Mouse (Mus musculus) forebrain, embryonic 11.5 days (tissue): ENCODE measurements at regions not wholly inside any gene's neighbourhood (a gene's known extent, or its start where the extent isn't known, plus 50 kb on each side); places are given as distances from the start of the nearest gene placed in this dataset.

ENCODE experiments used
- ATAC-seq: fragments of 200-750 bp; cut with Nextera tagmentation; replicated peaks from 2 replicates; pipeline ENCODE4 v1.8.0; 2017; ENCODE audit warnings: moderate TSS enrichment; ENCODE audit not compliant: low FRiP score
- DNase-seq: peaks from one replicate; pipeline ENCODE4 v3.0.0-alpha.2; 2017; ENCODE audit warnings: low spot score
- H3K27ac ChIP-seq: fragments of 300-500 bp; sonication (generic); 2 replicates; pipeline ENCODE4 v1.5.1; 2014; ENCODE audit warnings: low read depth, low read length
- H3K27me3 ChIP-seq: fragments of 300-500 bp; sonication (generic); 2 replicates; pipeline ENCODE4 v1.6.1; 2014; ENCODE audit warnings: mild to moderate bottlenecking, low read length, mixed read lengths; ENCODE audit not compliant: control insufficient read depth, insufficient read depth
- H3K36me3 ChIP-seq: fragments of 300-500 bp; sonication (generic); 2 replicates; pipeline ENCODE4 v1.6.1; 2014; ENCODE audit warnings: mild to moderate bottlenecking, low read length, moderate library complexity, mixed read lengths; ENCODE audit not compliant: control insufficient read depth, insufficient read depth
- H3K4me1 ChIP-seq: fragments of 300-500 bp; sonication (generic); replicated peaks from 2 replicates; pipeline ENCODE4 v1.6.1; 2014; ENCODE audit warnings: low read length, mixed read lengths; ENCODE audit not compliant: control insufficient read depth, insufficient read depth
- H3K4me2 ChIP-seq: fragments of 300-500 bp; sonication (generic); 2 replicates; pipeline ENCODE4 v1.6.1; 2014; ENCODE audit warnings: low read depth, mild to moderate bottlenecking, low read length, moderate library complexity, mixed read lengths; ENCODE audit not compliant: severe bottlenecking
- H3K4me3 ChIP-seq: fragments of 300-500 bp; sonication (generic); 2 replicates; pipeline ENCODE4 v1.5.1; 2014; ENCODE audit warnings: low read depth, low read length
- H3K9ac ChIP-seq: fragments of 300-500 bp; sonication (generic); 2 replicates; pipeline ENCODE4 v1.6.1; 2014; ENCODE audit warnings: low read length
- H3K9me3 ChIP-seq: fragments of 300-500 bp; sonication (generic); 2 replicates; pipeline ENCODE4 v1.6.1; 2016; ENCODE audit warnings: low read length, mixed read lengths; ENCODE audit not compliant: control insufficient read depth
- WGBS: fragments of 180-500 bp; shearing (Covaris S2); extraction: QIAGEN DNeasy Blood & Tissue Kit; methylation state at CpG from one replicate; pipeline ENCODE4 v1.1.7; 2014; 5-methylcytosine and 5-hydroxymethylcytosine counted together

DNA sequence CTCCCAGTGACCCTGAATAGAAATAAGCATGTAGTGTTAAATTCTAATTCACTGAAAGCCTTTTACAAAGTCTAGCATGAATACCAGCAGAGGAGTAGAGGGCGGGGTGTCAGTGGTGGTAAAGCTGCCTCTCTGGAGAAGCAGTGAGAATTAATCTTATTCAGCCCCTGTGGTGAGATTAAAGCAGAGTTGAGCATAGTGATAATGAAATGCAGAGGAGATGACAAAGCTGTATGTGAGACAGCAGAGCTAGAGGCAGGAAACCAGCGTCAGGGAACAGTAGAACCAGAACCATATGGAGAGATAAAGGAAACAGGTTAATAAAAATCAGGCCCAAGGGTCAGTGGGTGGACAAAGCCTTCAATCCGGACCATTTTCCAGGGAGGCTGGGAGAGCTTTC, 1827.2 kb downstream of the Poteg start:
- H3K4me2 ChIP-seq, result no peak overlapping the region
- DNase-seq, result no peak
- no peaks in the 10 kb centered on the region for H3K4me1 ChIP-seq
- no peaks in the 10 kb centered on the region for H3K27me3 ChIP-seq
- no peak overlapping the region for H3K9ac ChIP-seq
- no peaks in the 10 kb centered on the region for H3K9me3 ChIP-seq
- no peak overlapping the region for H3K4me3 ChIP-seq
- whole genome bisulfite sequencing, result 13% methylated on average over 3 of the region's 3 CpGs
- ATAC-seq, result peak; percentile 46; the same call in 1 of the 2 replicates
- no peak overlapping the region for H3K27ac ChIP-seq
- no peaks in the 10 kb centered on the region for H3K36me3 ChIP-seq

GRCm38 (mm10) chr8:29278711-29279110, 1831.2 kb downstream of the Poteg start:
- no peaks in the 10 kb centered on the region for H3K36me3 ChIP-seq
- 91% methylated on average over 2 of the region's 2 CpGs for WGBS
- H3K4me2 ChIP-seq, result no peak overlapping the region
- no peak overlapping the region for H3K9ac ChIP-seq
- no peaks in the 10 kb centered on the region for H3K4me1 ChIP-seq
- no peaks in the 10 kb centered on the region for H3K27me3 ChIP-seq
- H3K9me3 ChIP-seq, result no peaks in the 10 kb centered on the region
- no peak overlapping the region for H3K4me3 ChIP-seq
- no peak for DNase-seq
- no peak for ATAC-seq
- no peak overlapping the region for H3K27ac ChIP-seq

DNA sequence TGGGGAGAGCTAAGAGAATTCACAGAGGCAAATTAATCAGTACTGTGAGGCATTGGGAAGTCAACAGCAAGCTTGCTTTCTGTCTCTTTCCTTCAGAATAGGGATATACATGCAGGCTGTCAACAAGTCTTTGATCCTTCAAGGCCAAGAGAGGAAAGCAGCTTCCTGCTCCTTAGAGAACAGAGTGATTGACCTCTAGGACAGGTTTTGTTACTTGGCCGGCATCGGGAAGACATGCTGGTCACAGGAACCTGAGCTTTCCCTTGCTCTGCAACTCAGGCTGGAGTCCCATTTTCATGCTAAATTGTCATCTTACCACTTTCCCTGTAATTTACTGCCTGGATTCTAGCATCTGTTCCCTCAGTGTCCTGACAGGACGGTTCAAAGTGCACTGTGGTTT, 1831.8 kb downstream of the Poteg start:
- H3K4me1 ChIP-seq, result no peaks in the 10 kb centered on the region
- no peak for ATAC-seq

GRCm38 (mm10) chr8:29290386-29290785, 1842.9 kb downstream of the Poteg start:
- DNase-seq, result peak; percentile 55
- Histone ChIP-seq H3K36me3 (no peaks in the 10 kb centered on the region), H3K27me3 (no peaks in the 10 kb centered on the region), H3K9ac (no peak overlapping the region), H3K4me1 (no peaks in the 10 kb centered on the region), H3K4me3 (no peak overlapping the region), H3K4me2 (no peak overlapping the region), H3K27ac (no peak overlapping the region), H3K9me3 (no peaks in the 10 kb centered on the region)
- ATAC-seq, result no peak
- WGBS, result 3% methylated on average over 6 of the region's 6 CpGs

More for the DNA sequence above, 1831.8 kb downstream of the Poteg start:
- no peak overlapping the region for H3K4me2 ChIP-seq
- no peak for DNase-seq
- H3K9me3 ChIP-seq, result no peaks in the 10 kb centered on the region
- H3K4me3 ChIP-seq, result no peak overlapping the region
- no peak overlapping the region for H3K27ac ChIP-seq
- no peaks in the 10 kb centered on the region for H3K36me3 ChIP-seq
- WGBS, result 60% methylated on average over 3 of the region's 3 CpGs
- H3K9ac ChIP-seq, result no peak overlapping the region
- no peaks in the 10 kb centered on the region for H3K27me3 ChIP-seq
